Mouse (Mus musculus) kidney, postnatal 0 days (tissue): ENCODE results near the gene Zbtb38. TPM values are rescaled to one million over a fixed set of nuclear protein-coding genes. Genes with fewer than 3 reads are reported as not detected.
"Not testable (repeated sequence)": the region's sequence is repeated elsewhere in the genome, so short reads cannot be mapped to it uniquely, and the experiment has no call there.

Experiments used
- ATAC-seq: fragments of 200-750 bp; cut with Nextera tagmentation; replicated peaks from 2 replicates; pipeline ENCODE4 v1.8.0; 2017; ENCODE audit warnings: low read depth, moderate number of reproducible peaks, moderate TSS enrichment, moderate library complexity; ENCODE audit not compliant: low FRiP score
- DNase-seq: peaks from one replicate; pipeline ENCODE4 v3.0.0-alpha.2; 2016; ENCODE audit warnings: low spot score
- H3K27ac ChIP-seq: fragments of 300-500 bp; sonication (generic); 2 replicates; pipeline ENCODE4 v1.5.1; 2014; ENCODE audit warnings: mild to moderate bottlenecking
- H3K27me3 ChIP-seq: fragments of 300-500 bp; sonication (generic); 2 replicates; pipeline ENCODE4 v1.6.1; 2014; ENCODE audit warnings: low read length, mixed read lengths; ENCODE audit not compliant: insufficient read depth
- H3K36me3 ChIP-seq: fragments of 300-500 bp; sonication (generic); 2 replicates; pipeline ENCODE4 v1.6.1; 2014; ENCODE audit warnings: low read length, mixed read lengths; ENCODE audit not compliant: insufficient read depth
- H3K4me1 ChIP-seq: fragments of 300-500 bp; sonication (generic); replicated peaks from 2 replicates; pipeline ENCODE4 v1.6.1; 2014; ENCODE audit warnings: antibody characterized with exemption, low read length, mixed read lengths; ENCODE audit not compliant: insufficient read depth
- H3K4me2 ChIP-seq: fragments of 300-500 bp; sonication (generic); 2 replicates; pipeline ENCODE4 v1.6.1; 2014; ENCODE audit warnings: mild to moderate bottlenecking, low read length, moderate library complexity, mixed read lengths
- H3K4me3 ChIP-seq: fragments of 300-500 bp; sonication (generic); replicated peaks from 2 replicates; pipeline ENCODE4 v1.5.1; 2014; ENCODE audit warnings: low read depth, low read length
- H3K9ac ChIP-seq: fragments of 300-500 bp; sonication (generic); 2 replicates; pipeline ENCODE4 v1.6.1; 2014; ENCODE audit warnings: low read depth, low read length
- H3K9me3 ChIP-seq: fragments of 300-500 bp; sonication (generic); replicated peaks from 2 replicates; pipeline ENCODE4 v1.6.1; 2016; ENCODE audit warnings: low read length, inconsistent platforms, mixed read lengths
- CTCF ChIP-seq: IDR thresholded peaks from 2 replicates; pipeline ENCODE4 v1.5.1; 2016; ENCODE audit warnings: antibody characterized with exemption, low read depth, mild to moderate bottlenecking, moderate library complexity
- WGBS: fragments of 180-500 bp; shearing (Covaris S2); extraction: QIAGEN DNeasy Blood & Tissue Kit; methylation state at CpG from one replicate; pipeline ENCODE4 v1.1.7; 2014; 5-methylcytosine and 5-hydroxymethylcytosine counted together
- polyA plus RNA-seq: library from polyadenylated mRNA; unstranded; fragments of >200 nt; fragmentation: Nextera tagmentation; extraction: Ambion mirVana; gene quantifications from 2 replicates; pipeline ENCODE4 v1.2.1, GENCODE M21; 2015

Zbtb38 gene
- polyA plus RNA-seq, 1 experiment from 2014 or later = 28.3 TPM

DNA sequence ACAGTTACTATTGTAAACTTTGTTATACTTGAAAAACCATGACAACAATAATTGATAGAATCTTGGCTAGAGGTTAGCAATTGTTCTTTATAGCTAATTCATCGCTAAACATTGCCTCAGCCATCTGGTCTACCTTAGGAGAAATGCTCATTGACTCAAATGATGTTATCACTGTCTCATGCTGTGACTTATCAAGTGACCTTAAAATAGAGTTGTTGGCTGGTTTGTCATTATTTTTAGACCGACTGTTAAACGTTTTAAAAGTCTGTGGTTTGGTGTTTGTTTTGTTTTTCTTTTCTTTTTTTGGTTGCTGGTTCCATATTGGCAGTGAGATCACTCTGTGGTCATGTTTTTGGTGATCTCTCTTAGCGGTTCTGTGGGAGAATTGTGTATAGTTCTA is 99.1 kb downstream of the Zbtb38 start:
- H3K9me3 ChIP-seq = no peaks in the 10 kb centered on the region
- H3K9ac ChIP-seq = no peak overlapping the region
- TF ChIP-seq CTCF = no peak
- H3K36me3 ChIP-seq = no peaks in the 10 kb centered on the region
- no peak for ATAC-seq
- H3K4me3 ChIP-seq = no peak overlapping the region
- H3K4me2 ChIP-seq = no peak overlapping the region
- no peak overlapping the region for H3K27ac ChIP-seq
- no peak for DNase-seq
- no peaks in the 10 kb centered on the region for H3K27me3 ChIP-seq
- WGBS = 76% methylated on average over 4 of the region's 4 CpGs
- no peaks in the 10 kb centered on the region for H3K4me1 ChIP-seq

DNA sequence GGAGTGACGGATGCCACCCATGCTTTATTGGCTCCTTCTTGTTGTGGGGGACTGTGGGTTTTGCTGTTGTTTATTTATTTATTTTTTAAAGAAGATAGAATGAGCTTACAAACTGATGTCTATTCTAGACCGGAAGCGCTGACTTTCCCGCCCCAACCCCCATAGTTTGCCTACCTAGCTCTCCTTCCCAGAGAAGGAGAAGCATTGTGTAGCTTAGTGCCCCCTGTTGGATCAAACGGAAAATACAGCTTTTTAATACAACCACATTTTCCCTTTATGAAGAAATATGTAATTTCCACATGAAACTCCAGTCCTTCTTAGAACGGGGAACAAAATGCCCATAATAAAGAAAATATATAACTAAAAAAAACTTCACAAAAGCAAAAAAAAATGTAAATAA is 99.9 kb downstream of the Zbtb38 start:
- Histone ChIP-seq H3K9ac (no peak overlapping the region), H3K27ac (no peak overlapping the region), H3K36me3 (no peaks in the 10 kb centered on the region), H3K9me3 (no peaks in the 10 kb centered on the region), H3K27me3 (no peaks in the 10 kb centered on the region), H3K4me1 (no peaks in the 10 kb centered on the region), H3K4me2 (no peak overlapping the region), H3K4me3 (no peak overlapping the region)
- ATAC-seq (no peak), DNase-seq (no peak)
- peak; percentile 61; the same call in 1 of the 2 replicates for TF ChIP-seq CTCF
- WGBS = 57% methylated on average over 6 of the region's 6 CpGs

DNA sequence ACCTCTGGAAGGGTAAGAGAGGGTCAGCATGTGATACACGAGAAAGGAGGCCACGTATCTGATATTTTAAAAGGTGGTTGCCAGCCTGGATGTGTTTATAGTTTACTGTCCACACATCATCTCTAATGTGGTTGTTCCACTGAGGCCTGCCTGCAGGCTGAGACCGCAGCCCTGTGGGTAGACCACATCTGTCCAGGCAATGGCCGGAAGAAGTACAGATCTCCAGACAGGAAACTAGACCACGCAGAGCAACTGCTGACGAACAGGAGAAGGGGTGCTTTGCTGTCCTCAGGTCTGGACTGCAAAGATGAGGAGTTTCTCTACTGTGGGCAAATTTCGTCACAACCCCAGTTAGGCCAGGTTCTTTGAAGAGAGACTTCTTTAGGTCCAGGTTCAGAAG is 101.8 kb downstream of the Zbtb38 start:
- H3K9ac ChIP-seq = no peak overlapping the region
- H3K27me3 ChIP-seq = no peaks in the 10 kb centered on the region
- no peak overlapping the region for H3K4me3 ChIP-seq
- H3K27ac ChIP-seq = no peak overlapping the region
- no peaks in the 10 kb centered on the region for H3K9me3 ChIP-seq
- H3K4me1 ChIP-seq = no peaks in the 10 kb centered on the region
- H3K36me3 ChIP-seq = no peaks in the 10 kb centered on the region
- no peak for DNase-seq
- ATAC-seq = no peak
- WGBS = 68% methylated on average over 7 of the region's 7 CpGs
- H3K4me2 ChIP-seq = no peak overlapping the region
- no peak for TF ChIP-seq CTCF

DNA sequence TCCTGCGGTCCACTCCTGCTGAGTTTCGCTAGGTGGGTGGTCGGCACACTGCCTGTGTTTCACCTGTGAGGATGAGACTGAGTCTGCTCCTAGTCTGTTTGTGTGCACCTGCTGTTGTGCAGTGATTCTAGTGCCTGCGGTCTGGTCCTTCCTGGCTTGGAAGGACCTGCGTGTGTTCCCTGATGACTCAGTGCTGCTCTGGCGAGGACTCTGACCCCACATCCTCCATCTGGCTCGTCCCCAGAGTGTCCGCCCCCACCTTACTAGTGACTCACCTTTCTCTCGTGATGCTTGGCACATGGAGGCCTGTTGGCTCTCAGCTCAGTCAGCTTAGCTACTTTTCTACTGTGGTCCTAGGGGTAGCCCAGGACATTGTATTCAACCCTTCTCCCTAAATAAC is 102.7 kb downstream of the Zbtb38 start:
- Histone ChIP-seq H3K9me3 (no peaks in the 10 kb centered on the region), H3K27ac (no peak overlapping the region), H3K36me3 (no peaks in the 10 kb centered on the region), H3K9ac (no peak overlapping the region), H3K27me3 (no peaks in the 10 kb centered on the region), H3K4me1 (no peaks in the 10 kb centered on the region), H3K4me3 (no peak overlapping the region), H3K4me2 (no peak overlapping the region)
- peak; percentile 89 for ATAC-seq
- TF ChIP-seq CTCF = no peak
- 59% methylated on average over 9 of the region's 9 CpGs for WGBS
- no peak for DNase-seq

DNA sequence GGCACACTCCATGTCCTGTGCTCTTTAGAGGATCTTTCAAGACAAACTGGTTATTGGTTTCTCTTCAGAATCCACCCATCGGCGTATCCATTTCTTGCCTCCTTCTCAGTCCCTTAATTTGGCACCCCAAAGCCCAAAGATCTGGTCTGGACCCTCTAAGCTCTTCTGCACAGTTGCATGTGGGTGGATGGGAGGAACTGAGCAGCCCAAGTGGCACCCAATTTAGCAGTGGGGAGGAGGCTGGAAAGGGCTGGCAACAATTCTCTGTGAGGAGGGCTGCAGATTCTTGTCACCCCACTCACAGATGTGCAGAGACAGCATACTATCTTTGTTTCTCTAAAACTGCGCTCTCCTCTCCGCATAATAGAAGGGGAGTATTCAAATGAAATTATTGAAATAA is 103.3 kb downstream of the Zbtb38 start:
- no peaks in the 10 kb centered on the region for H3K4me1 ChIP-seq
- no peak for TF ChIP-seq CTCF
- no peak for ATAC-seq
- no peak for DNase-seq
- no peaks in the 10 kb centered on the region for H3K36me3 ChIP-seq
- H3K27ac ChIP-seq = no peak overlapping the region
- H3K4me3 ChIP-seq = no peak overlapping the region
- H3K9me3 ChIP-seq = no peaks in the 10 kb centered on the region
- 94% methylated on average over 4 of the region's 4 CpGs for WGBS
- H3K27me3 ChIP-seq = no peaks in the 10 kb centered on the region
- no peak overlapping the region for H3K4me2 ChIP-seq
- H3K9ac ChIP-seq = no peak overlapping the region

DNA sequence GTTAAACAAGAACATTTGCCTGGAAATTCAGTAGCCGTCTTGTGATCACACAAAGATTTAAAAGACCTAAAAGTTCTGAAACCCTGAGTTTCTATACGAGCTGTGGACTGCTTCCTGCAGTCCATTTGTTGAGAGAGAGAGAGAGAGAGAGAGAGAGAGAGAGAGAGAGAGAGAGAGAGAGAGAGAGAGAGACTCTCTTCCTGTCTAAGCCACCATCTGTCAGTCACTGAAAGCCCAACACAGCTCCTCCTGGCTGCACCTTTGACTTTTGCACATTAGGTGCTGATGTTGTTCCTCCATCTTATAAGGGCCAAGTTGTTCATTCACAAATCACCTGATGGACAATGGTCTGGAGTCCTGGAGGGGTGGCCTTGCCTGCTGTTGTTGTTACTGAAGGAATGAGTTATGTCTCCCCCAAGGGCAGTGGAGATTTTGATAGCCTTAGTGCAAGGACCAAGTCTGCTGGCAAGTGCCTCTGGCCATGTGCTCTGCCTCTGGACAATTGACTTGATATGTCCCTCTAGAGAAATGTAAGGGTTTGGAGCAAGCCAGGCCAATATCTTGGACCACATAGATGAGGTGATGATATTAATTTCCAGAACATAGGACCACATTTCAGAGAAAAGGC is 105.8 kb downstream of the Zbtb38 start:
- ATAC-seq (peak; percentile 49; the same call in 1 of the 2 replicates), DNase-seq (no peak)
- TF ChIP-seq CTCF = peak; percentile 22; the same call in 1 of the 2 replicates
- WGBS = 51% methylated on average over 2 of the region's 2 CpGs
- H3K9me3 ChIP-seq = no peaks in the 10 kb centered on the region
- H3K9ac ChIP-seq = no peak overlapping the region
- no peaks in the 10 kb centered on the region for H3K36me3 ChIP-seq
- no peaks in the 10 kb centered on the region for H3K27me3 ChIP-seq
- H3K4me1 ChIP-seq = no peaks in the 10 kb centered on the region
- H3K4me2 ChIP-seq = no peak overlapping the region
- no peak overlapping the region for H3K4me3 ChIP-seq
- no peak overlapping the region for H3K27ac ChIP-seq

DNA sequence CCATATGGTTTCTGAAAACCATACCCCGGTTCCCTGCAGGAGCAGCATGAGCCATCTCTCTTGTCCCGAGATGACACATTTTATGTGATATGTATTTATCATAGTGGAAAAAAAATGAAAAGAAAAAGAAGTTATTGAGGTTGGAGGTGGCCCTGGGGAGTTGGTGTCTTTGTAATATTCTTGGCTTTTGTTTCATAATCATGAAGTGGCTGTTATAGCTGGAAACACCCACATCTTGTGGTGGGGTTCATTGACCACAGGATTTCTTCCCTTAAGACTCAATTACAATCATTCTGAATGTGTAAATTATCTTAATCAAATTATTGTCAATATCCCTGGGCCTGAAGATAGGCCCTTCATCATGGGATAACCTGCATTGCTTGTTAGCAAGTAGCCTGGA is 107.8 kb downstream of the Zbtb38 start:
- no peaks in the 10 kb centered on the region for H3K36me3 ChIP-seq
- H3K9ac ChIP-seq = no peak overlapping the region
- no peak overlapping the region for H3K4me3 ChIP-seq
- TF ChIP-seq CTCF = no peak
- ATAC-seq (no peak), DNase-seq (no peak)
- WGBS = 70% methylated on average over 2 of the region's 2 CpGs
- no peaks in the 10 kb centered on the region for H3K4me1 ChIP-seq
- H3K4me2 ChIP-seq = no peak overlapping the region
- no peaks in the 10 kb centered on the region for H3K9me3 ChIP-seq
- no peaks in the 10 kb centered on the region for H3K27me3 ChIP-seq
- H3K27ac ChIP-seq = no peak overlapping the region

DNA sequence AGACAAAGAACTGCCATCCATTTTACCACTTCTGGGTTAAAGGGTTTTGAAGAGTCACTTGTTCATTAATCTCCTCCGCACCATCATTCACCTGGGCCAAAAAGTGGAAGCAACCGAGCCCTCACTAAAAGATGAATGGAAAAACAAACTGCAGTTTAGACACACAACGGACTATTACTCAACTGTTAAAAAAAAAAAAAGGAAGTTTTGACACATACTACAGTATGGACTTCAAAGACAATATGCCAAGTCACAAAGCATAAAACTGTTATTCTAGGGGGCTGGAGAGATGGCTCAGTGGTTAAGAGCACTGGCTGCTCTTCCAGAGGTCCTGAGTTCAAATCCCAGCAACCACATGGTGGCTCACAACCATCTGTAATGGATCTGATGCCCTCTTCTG is 108.6 kb downstream of the Zbtb38 start:
- H3K4me3 ChIP-seq, H3K27me3 ChIP-seq, H3K27ac ChIP-seq, DNase-seq, ATAC-seq, H3K9me3 ChIP-seq, H3K4me1 ChIP-seq, H3K36me3 ChIP-seq, H3K9ac ChIP-seq, H3K4me2 ChIP-seq: not testable (repeated sequence)
- WGBS = 92% methylated on average over 3 of the region's 3 CpGs
